Mouse (Mus musculus) myocyte (in vitro differentiated cells): ENCODE results near the gene Nisch.

ENCODE experiments used
- MAX ChIP-seq: IDR thresholded peaks from one replicate; pipeline ENCODE4 v1.6.1; 2011; ENCODE audit warnings: low read depth, mild to moderate bottlenecking, control low read depth
- USF1 ChIP-seq: IDR thresholded peaks from one replicate; pipeline ENCODE4 v1.6.1; 2011; ENCODE audit warnings: low read depth, mild to moderate bottlenecking, control low read depth, moderate library complexity

DNA sequence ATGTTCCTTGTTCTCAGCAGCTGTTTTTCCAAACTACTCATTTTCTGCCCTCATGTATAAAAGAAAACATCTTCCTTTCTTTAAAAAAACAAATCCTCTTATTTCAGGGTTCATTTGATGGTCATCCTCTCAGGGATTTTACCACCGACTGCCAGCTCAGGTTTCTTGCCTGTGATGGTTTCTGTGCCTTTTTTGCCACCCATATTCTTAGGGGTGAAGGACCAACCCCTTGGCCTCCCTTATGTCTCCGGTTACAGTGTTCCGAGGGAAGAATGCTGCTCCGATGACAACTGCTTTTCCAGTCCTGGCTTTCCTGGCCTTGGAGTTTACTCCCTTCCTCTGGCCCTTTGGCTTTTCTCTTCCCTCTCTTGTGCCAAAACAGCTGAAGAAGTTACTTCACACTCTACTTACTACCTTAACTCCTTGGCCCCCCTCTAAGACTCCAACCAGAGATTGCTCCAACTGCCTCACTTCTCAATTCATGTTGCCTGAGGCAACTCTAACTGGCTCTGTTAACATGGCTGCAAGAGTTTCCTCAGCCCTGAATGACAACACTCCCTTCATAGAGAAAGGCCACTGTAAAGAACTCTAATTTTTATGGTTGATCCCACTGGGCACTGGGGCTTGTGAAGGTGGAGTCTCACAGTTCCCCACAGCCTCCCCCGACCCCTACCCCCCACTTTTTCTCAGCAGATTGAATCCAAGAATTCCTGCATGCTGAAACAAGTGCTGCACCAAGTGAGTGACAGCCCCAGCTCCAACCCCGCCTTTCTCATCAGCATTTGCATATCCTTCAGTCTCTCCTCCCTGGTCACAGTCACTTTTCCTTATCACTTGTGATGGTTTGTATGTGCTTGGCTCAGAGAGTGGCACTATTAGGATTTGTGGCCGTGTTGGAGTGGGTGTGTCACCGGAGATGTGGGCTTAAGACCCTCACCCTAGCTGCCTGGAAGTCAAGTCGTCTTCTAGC is 91.4 kb downstream of the Nisch start:
- TF ChIP-seq USF1 (no peak), MAX (no peak)
